Mouse (Mus musculus) liver, embryonic 18 days (tissue): ENCODE results near the gene Sclt1. TPM values are rescaled to one million over a fixed set of nuclear protein-coding genes. Genes with fewer than 3 reads are reported as not detected.

Experiments used
- polyA plus RNA-seq: library from polyadenylated mRNA; depleted of rRNA; stranded (reverse); fragments of >200 nt; gene quantifications from 2 replicates; pipeline ENCODE4 v1.2.3, GENCODE M21; 2012; rRNA removed

Gene Sclt1
- 2.4 and 2.5 TPM in 2 replicates for polyA plus RNA-seq

DNA sequence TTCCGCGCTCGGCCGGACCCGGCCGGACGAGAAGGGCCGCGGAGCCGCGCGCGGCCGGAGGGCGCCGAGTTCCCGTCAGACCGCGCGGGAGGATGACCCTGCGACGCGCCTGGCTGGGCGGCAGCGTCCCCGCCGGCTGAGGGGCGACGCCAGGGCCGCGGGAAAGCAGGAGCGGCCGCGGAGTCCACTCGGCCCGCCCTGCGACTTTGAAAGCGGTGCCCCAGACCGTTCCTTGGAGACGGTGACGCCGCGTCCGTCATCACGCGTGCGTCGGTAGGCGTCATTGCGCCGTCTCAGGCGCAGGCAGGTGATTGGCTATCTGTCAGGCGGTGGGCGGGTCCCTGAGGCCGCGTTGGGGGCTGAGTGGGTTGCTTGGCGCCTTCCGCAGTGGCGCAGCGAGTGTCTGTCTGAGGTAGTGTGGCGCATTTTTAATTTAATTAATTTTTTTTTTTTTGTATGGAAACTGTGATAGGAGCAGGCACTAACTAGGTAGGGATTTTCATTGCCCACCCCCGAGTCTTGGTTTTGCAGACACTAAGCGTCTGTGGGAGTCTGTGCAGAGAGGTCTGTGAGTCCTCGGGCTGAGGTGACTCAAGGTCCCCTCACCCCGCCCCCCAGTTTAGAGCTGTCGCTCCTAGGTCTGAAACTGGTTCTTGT is at the start of gene Sclt1, which contains the start of gene D3Ertd751e:
Sclt1 (minus strand) TSS at position 237 of the 657 bp plus-strand sequence.
D3Ertd751e (plus strand) TSS at position 334 of the 657 bp plus-strand sequence.

Other genes with a start within 250 kb of the Sclt1 start
- 3.4 TPM in 2 replicates for gene Jade1, start 186.8 kb downstream of the Sclt1 start, polyA plus RNA-seq
- gene D3Ertd751e, start 97 bp upstream of the Sclt1 start, polyA plus RNA-seq, result 1.8 and 2.1 TPM in 2 replicates